Mouse (Mus musculus) lung, embryonic 15.5 days (tissue): ENCODE results near the gene Enox1. TPM values are rescaled to one million over a fixed set of nuclear protein-coding genes. Genes with fewer than 3 reads are reported as not detected.

Experiments used
- ATAC-seq: fragments of 200-750 bp; cut with Nextera tagmentation; 2 replicates; pipeline ENCODE4 v1.8.0; 2017; ENCODE audit warnings: moderate number of reproducible peaks, borderline replicate concordance; ENCODE audit not compliant: low FRiP score, low TSS enrichment; ENCODE audit errors: extremely low read depth
- H3K27ac ChIP-seq: fragments of 300-500 bp; sonication (generic); 2 replicates; pipeline ENCODE4 v1.5.1; 2015; ENCODE audit warnings: moderate library complexity, mild to moderate bottlenecking, inconsistent platforms
- H3K27me3 ChIP-seq: fragments of 300-500 bp; sonication (generic); 2 replicates; pipeline ENCODE4 v1.6.1; 2015; ENCODE audit warnings: inconsistent platforms
- H3K36me3 ChIP-seq: fragments of 300-500 bp; sonication (generic); 2 replicates; pipeline ENCODE4 v1.6.1; 2015; ENCODE audit warnings: inconsistent platforms
- H3K4me1 ChIP-seq: fragments of 300-500 bp; sonication (generic); 2 replicates; pipeline ENCODE4 v1.6.1; 2015; ENCODE audit warnings: inconsistent platforms
- H3K4me2 ChIP-seq: fragments of 300-500 bp; sonication (generic); 2 replicates; pipeline ENCODE4 v1.6.1; 2015; ENCODE audit warnings: inconsistent platforms, mild to moderate bottlenecking, moderate library complexity
- H3K4me3 ChIP-seq: fragments of 300-500 bp; sonication (generic); 2 replicates; pipeline ENCODE4 v1.5.1; 2015; ENCODE audit warnings: mild to moderate bottlenecking, inconsistent platforms
- H3K9ac ChIP-seq: fragments of 300-500 bp; sonication (generic); 2 replicates; pipeline ENCODE4 v1.6.1; 2015; ENCODE audit warnings: inconsistent platforms
- H3K9me3 ChIP-seq: fragments of 300-500 bp; sonication (generic); 2 replicates; pipeline ENCODE4 v1.6.1; 2016; ENCODE audit warnings: inconsistent platforms
- WGBS: fragments of 180-500 bp; shearing (Covaris S2); methylation state at CpG from one replicate; pipeline ENCODE4 v1.1.7; 2015; 5-methylcytosine and 5-hydroxymethylcytosine counted together
- polyA plus RNA-seq: library from polyadenylated mRNA; unstranded; fragments of >200 nt; fragmentation: Nextera tagmentation; extraction: Ambion mirVana; gene quantifications from 2 replicates; pipeline ENCODE4 v1.2.1, GENCODE M21; 2015

The Enox1 gene
- polyA plus RNA-seq, 1 experiment from 2014 or later = 3.3 TPM

- H3K4me1 ChIP-seq = no peaks in the 10 kb centered on the region
- H3K27ac ChIP-seq = no peak overlapping the region
- no peaks in the 10 kb centered on the region for H3K36me3 ChIP-seq
- no peak overlapping the region for H3K9ac ChIP-seq
- WGBS = 73% methylated on average over 2 of the region's 2 CpGs
- H3K4me3 ChIP-seq = no peak overlapping the region
- H3K9me3 ChIP-seq = no peaks in the 10 kb centered on the region
- no peak overlapping the region for H3K4me2 ChIP-seq
- H3K27me3 ChIP-seq = no peaks in the 10 kb centered on the region
- ATAC-seq = no peak
Measured at GRCm38 (mm10) chr14:77197414-77197915, 40.9 kb downstream of the Enox1 start.

GRCm38 (mm10) chr14:77210889-77211288, 54.3 kb downstream of the Enox1 start:
- ATAC-seq = no peak
- Histone ChIP-seq H3K4me3 (no peak overlapping the region), H3K27me3 (no peaks in the 10 kb centered on the region), H3K9me3 (no peaks in the 10 kb centered on the region), H3K27ac (no peak overlapping the region), H3K4me2 (no peak overlapping the region), H3K36me3 (no peaks in the 10 kb centered on the region), H3K4me1 (no peaks in the 10 kb centered on the region), H3K9ac (no peak overlapping the region)
- 64% methylated on average over 8 of the region's 8 CpGs for WGBS

GRCm38 (mm10) chr14:77213210-77213609, 56.6 kb downstream of the Enox1 start:
- WGBS = 63% methylated on average over 7 of the region's 7 CpGs
- Histone ChIP-seq H3K9me3 (no peaks in the 10 kb centered on the region), H3K36me3 (no peaks in the 10 kb centered on the region), H3K9ac (no peak overlapping the region), H3K27ac (no peak overlapping the region), H3K4me1 (no peaks in the 10 kb centered on the region), H3K4me3 (no peak overlapping the region), H3K27me3 (no peaks in the 10 kb centered on the region), H3K4me2 (no peak overlapping the region)
- ATAC-seq = no peak

GRCm38 (mm10) chr14:77214848-77215247, 58.3 kb downstream of the Enox1 start:
- Histone ChIP-seq H3K4me3 (no peak overlapping the region), H3K27ac (no peak overlapping the region), H3K36me3 (no peaks in the 10 kb centered on the region), H3K4me2 (no peak overlapping the region), H3K27me3 (no peaks in the 10 kb centered on the region), H3K4me1 (no peaks in the 10 kb centered on the region), H3K9ac (no peak overlapping the region), H3K9me3 (no peaks in the 10 kb centered on the region)
- 82% methylated on average over 6 of the region's 6 CpGs for WGBS
- ATAC-seq = no peak

- H3K36me3 ChIP-seq = no peaks in the 10 kb centered on the region
- ATAC-seq = no peak
- no peaks in the 10 kb centered on the region for H3K4me1 ChIP-seq
- H3K9ac ChIP-seq = no peak overlapping the region
- no peak overlapping the region for H3K27ac ChIP-seq
- H3K9me3 ChIP-seq = no peaks in the 10 kb centered on the region
- H3K4me3 ChIP-seq = no peak overlapping the region
- H3K4me2 ChIP-seq = no peak overlapping the region
- no peaks in the 10 kb centered on the region for H3K27me3 ChIP-seq
- 57% methylated on average over 10 of the region's 10 CpGs for WGBS
Measured at GRCm38 (mm10) chr14:77225346-77225745, 68.8 kb downstream of the Enox1 start.

- 71% methylated on average over 2 of the region's 2 CpGs for whole genome bisulfite sequencing
- Histone ChIP-seq H3K4me3 (no peak overlapping the region), H3K4me2 (no peak overlapping the region), H3K27ac (no peak overlapping the region), H3K27me3 (no peaks in the 10 kb centered on the region), H3K4me1 (no peaks in the 10 kb centered on the region), H3K9me3 (no peaks in the 10 kb centered on the region), H3K36me3 (no peaks in the 10 kb centered on the region), H3K9ac (no peak overlapping the region)
- no peak for ATAC-seq
Measured at GRCm38 (mm10) chr14:77238811-77239210, 82.2 kb downstream of the Enox1 start.

- Histone ChIP-seq H3K4me2 (no peak overlapping the region), H3K9ac (no peak overlapping the region), H3K4me1 (no peaks in the 10 kb centered on the region), H3K27ac (no peak overlapping the region), H3K4me3 (no peak overlapping the region), H3K27me3 (no peaks in the 10 kb centered on the region), H3K9me3 (no peaks in the 10 kb centered on the region), H3K36me3 (no peaks in the 10 kb centered on the region)
- 32% methylated on average over 4 of the region's 4 CpGs for WGBS
- no peak for ATAC-seq
Measured at GRCm38 (mm10) chr14:77239360-77239759, 82.8 kb downstream of the Enox1 start.

GRCm38 (mm10) chr14:77246977-77247376, 90.4 kb downstream of the Enox1 start:
- H3K9ac ChIP-seq = no peak overlapping the region
- ATAC-seq = peak; percentile 39; the same call in 1 of the 2 replicates
- no peaks in the 10 kb centered on the region for H3K27me3 ChIP-seq
- no peak overlapping the region for H3K4me2 ChIP-seq
- H3K4me3 ChIP-seq = no peak overlapping the region
- 64% methylated on average over 3 of the region's 3 CpGs for WGBS
- H3K36me3 ChIP-seq = no peaks in the 10 kb centered on the region
- no peaks in the 10 kb centered on the region for H3K9me3 ChIP-seq
- no peak overlapping the region for H3K27ac ChIP-seq
- no peaks in the 10 kb centered on the region for H3K4me1 ChIP-seq

GRCm38 (mm10) chr14:77248426-77248825, 91.9 kb downstream of the Enox1 start:
- no peaks in the 10 kb centered on the region for H3K27me3 ChIP-seq
- H3K9me3 ChIP-seq = no peaks in the 10 kb centered on the region
- 61% methylated on average over 5 of the region's 5 CpGs for WGBS
- no peak overlapping the region for H3K4me2 ChIP-seq
- H3K36me3 ChIP-seq = no peaks in the 10 kb centered on the region
- H3K4me3 ChIP-seq = no peak overlapping the region
- ATAC-seq = no peak
- no peaks in the 10 kb centered on the region for H3K4me1 ChIP-seq
- H3K9ac ChIP-seq = no peak overlapping the region
- no peak overlapping the region for H3K27ac ChIP-seq

- WGBS = 72% methylated on average over 7 of the region's 7 CpGs
- Histone ChIP-seq H3K27ac (no peak overlapping the region), H3K9ac (no peak overlapping the region), H3K9me3 (no peaks in the 10 kb centered on the region), H3K4me1 (no peaks in the 10 kb centered on the region), H3K4me3 (no peak overlapping the region), H3K27me3 (no peaks in the 10 kb centered on the region), H3K36me3 (no peaks in the 10 kb centered on the region), H3K4me2 (no peak overlapping the region)
- no peak for ATAC-seq
Measured at GRCm38 (mm10) chr14:77248946-77249345, 92.4 kb downstream of the Enox1 start.

GRCm38 (mm10) chr14:77250652-77251238, 94.2 kb downstream of the Enox1 start:
- no peak overlapping the region for H3K27ac ChIP-seq
- no peaks in the 10 kb centered on the region for H3K9me3 ChIP-seq
- H3K36me3 ChIP-seq = no peaks in the 10 kb centered on the region
- no peak overlapping the region for H3K9ac ChIP-seq
- 64% methylated on average over 2 of the region's 2 CpGs for WGBS
- H3K4me3 ChIP-seq = no peak overlapping the region
- no peak overlapping the region for H3K4me2 ChIP-seq
- H3K4me1 ChIP-seq = 0 out of 2 replicates have a peak, but pooled peaks cover 3% of the 10 kb centered on the region
- ATAC-seq = no peak
- no peaks in the 10 kb centered on the region for H3K27me3 ChIP-seq

- H3K4me3 ChIP-seq = no peak overlapping the region
- no peaks in the 10 kb centered on the region for H3K27me3 ChIP-seq
- no peak overlapping the region for H3K4me2 ChIP-seq
- H3K27ac ChIP-seq = no peak overlapping the region
- no peaks in the 10 kb centered on the region for H3K9me3 ChIP-seq
- H3K4me1 ChIP-seq = 0 out of 2 replicates have a peak, but pooled peaks cover 3% of the 10 kb centered on the region
- WGBS = 36% methylated on average over 3 of the region's 3 CpGs
- H3K36me3 ChIP-seq = no peaks in the 10 kb centered on the region
- no peak overlapping the region for H3K9ac ChIP-seq
- ATAC-seq = no peak
Measured at GRCm38 (mm10) chr14:77255201-77255600, 98.6 kb downstream of the Enox1 start.

- H3K27ac ChIP-seq = no peak overlapping the region
- H3K4me2 ChIP-seq = no peak overlapping the region
- H3K4me1 ChIP-seq = 0 out of 2 replicates have a peak, but pooled peaks cover 3% of the 10 kb centered on the region
- no peak for ATAC-seq
- no peak overlapping the region for H3K9ac ChIP-seq
- WGBS = 77% methylated on average over 6 of the region's 6 CpGs
- no peaks in the 10 kb centered on the region for H3K27me3 ChIP-seq
- H3K9me3 ChIP-seq = no peaks in the 10 kb centered on the region
- no peaks in the 10 kb centered on the region for H3K36me3 ChIP-seq
- no peak overlapping the region for H3K4me3 ChIP-seq
Measured at GRCm38 (mm10) chr14:77255711-77256110, 99.1 kb downstream of the Enox1 start.
